Mouse (Mus musculus) left cerebral cortex, adult 8-10 months (tissue): ENCODE measurements around the gene Ripply1. TPM values are rescaled to one million over a fixed set of nuclear protein-coding genes. Genes with fewer than 3 reads are reported as not detected.
"Not testable (repeated sequence)": the region's sequence is repeated elsewhere in the genome, so short reads cannot be mapped to it uniquely, and the experiment has no call there.

Experiments
- DNase-seq, 2 experiments: peaks; one replicate each; pipeline ENCODE4 v3.0.0; 2022; ENCODE audit warnings: low spot score in 2 of 2
- total RNA-seq, 4 experiments: library from RNA; stranded (reverse); gene quantifications; 2 replicates each; pipeline ENCODE4 v1.2.4; 2022

Ripply1 gene
- total RNA-seq, 4 experiments from 2014 or later: not detected

DNA sequence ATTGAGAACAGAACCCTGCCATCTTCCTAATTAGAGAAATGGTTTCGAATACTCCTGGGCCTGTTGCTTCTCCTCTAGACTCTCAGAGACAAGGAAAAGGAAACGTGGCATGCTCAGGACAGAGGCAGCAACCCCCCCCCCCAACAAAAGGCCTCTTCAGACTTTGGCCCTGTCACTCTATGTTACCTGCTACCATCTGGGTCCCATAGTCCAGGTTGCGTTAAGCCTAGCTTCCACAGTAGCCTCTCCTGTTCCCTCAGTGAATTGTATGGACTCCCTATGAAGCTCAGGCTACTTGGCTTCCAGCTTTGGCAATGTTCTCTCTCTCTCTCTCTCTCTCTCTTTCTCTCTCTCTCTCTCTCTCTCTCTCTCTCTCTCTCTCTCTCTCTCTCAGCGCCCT is 590 bp downstream of the Ripply1 start:
- no peak for DNase-seq

DNA sequence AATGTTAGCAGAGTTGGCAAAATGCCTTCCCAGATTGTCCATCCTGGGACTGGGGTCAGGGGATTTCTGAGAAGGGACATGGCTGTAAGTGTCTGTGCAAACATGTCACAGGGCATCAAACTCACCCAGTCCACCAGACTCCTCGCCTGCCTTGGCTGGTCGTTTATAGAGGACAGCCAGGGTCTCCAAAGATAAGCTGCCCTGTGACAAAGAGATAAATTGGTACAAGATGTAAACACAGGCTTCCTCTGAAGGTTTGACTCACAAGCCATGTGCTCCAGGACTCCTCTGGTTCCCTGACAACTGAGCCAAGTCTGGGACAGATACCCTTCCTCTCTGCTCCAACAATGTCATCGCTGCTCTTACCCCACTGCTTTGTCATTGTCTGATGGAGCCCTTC is 1.2 kb downstream of the Ripply1 start:
- DNase-seq: no peak

DNA sequence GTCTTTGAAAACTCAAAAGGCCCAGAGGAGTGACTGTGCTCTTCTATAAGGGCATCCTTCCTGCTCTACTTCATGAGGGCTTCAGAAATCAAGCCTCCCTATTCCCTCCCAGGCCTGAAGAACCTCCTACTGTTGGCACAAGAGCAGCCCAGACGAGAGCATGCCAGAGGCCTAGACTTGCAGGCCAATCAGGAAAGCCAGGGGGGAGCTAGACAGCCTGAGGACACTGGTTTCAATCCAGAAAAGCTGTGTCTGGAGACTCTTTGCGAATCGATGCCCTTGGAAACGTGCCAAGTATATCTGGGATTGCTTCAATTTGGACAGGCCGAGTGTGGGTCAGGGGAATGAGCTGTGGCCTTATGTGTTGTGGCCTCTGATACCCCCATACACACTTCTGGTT is 2.8 kb downstream of the Ripply1 start:
- DNase-seq: no peak

DNA sequence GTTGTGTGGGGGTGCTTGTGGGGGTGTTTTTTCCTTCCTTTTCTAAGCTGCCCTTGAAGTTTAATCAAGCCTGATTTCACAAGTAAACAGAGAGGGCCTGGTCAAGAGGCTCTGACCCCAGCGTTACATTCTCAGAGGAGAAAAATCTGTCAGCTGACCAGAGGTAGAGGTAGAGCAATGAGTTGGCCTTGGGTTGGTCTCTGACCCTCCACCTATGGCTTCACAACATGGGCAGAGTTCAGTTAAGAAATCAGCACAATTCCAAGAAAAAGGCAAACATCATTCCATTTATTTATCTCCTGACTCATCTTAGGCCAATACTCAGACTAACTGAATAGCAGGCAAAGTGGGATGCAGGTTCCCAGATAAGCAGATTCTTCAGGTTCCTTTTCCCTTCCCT is 3.3 kb downstream of the Ripply1 start:
- no peak for DNase-seq

DNA sequence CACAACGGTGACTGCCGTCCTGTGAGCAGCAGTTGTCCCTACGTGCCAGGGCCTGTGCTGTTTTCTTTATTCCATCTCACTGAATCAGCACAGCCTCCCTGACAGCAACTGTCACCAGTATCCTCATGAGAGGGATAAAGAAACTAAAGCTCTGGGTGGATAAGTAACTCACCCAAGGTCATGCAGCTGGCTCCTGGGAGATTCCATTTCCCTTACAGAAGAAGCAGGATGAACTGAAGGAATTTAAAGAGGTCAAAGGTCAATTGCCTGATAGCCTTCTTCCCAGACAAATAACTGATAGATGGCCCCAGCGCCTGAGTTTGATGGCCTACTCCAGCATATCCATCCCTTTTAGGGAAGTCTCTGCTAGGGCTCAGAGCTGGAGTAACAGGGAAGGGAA is 4.8 kb downstream of the Ripply1 start:
- no peak for DNase-seq

DNA sequence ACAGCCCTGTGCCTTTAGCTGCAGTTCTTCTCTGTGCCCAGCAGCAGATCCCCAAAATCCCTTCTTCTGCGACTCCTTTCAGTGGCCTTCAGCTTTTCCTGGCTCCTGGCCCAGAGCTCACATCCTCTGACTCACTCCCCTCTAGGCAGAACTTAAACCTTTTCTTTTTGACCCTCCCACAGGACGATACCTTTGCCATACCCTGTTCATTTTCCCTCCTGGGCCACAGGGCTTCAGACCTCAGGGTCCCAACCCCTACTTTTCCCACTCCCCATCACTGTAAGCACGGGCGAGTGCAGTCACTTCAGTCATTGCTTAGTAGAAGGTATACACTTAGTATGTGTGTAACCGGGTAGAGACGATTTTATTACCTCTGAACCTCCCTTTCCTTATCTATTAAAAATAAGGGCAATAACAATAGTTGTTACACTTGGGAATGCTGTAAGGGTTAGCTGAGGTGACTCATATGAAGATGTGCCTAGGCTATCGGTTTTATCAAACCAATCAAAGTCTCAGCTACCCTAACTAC is 7.0 kb downstream of the Ripply1 start:
- no peak for DNase-seq

DNA sequence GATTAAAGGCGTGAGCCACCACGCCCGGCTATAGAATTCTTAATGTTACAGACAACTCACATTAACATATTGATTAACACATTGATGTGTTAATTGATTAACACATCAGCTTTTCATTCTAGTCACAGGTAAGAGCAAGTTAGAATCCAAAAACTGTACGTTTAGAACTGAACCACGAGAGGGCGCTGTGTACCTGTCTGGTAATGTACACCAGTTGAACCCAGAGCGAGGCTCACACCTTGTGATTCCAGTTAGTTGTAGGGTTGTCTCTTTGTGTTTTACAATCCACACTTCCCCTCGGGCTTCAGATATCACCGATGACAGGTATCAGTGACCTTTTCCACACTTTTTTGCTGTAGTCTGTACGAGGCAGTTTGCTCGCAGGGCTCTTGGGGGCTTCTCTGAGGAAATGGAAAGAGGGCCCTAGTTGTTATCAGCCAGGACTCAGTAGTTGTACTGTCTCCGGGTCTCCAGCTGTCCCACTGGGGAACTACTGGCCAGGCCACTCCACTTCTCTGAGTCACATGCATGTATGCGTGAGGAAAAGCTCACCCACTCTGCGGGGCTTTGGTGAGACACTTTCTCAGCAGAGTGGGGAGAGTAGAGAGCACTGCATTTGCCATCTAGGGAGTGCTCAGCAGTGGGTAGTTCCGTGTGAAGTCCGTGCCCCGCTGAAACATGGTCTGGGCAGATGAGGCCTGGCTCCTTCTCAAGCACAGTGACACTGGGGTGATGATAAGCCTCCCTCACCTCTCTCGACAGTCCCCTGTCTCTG is 7.7 kb downstream of the Ripply1 start:
- DNase-seq: peak in 1 of 2 experiments; percentile 3

DNA sequence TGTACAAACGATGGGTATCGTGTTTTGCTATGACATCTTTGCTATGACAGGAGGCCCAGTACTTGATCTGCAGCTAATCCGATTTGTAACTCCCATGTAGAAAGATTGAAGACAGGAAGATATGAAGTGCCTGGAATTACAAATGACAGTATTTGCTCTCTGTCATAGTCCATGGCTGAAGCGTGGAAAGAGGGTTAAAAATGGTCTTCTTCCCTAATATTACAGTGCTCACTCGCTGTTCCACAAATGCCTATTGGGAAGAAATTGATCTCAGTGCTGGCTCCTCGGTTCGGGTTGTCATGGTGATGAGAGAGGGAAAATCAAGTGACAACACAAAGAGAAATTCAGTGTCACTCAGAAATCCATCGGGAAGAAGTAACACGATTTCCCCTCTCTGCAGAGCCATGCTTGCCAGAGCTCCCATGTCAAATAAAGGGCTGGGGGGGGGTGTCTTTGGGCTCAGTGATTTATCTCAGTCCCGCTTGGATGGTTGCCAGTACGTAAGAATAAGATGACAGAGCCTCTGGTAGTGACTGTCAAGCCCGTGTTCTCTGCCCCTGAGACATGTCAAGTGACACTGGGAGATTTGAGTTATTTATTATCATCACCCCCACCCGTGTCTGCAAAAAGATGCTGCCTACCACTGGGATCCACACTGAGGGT is 12.0 kb downstream of the Ripply1 start:
- no peak for DNase-seq

DNA sequence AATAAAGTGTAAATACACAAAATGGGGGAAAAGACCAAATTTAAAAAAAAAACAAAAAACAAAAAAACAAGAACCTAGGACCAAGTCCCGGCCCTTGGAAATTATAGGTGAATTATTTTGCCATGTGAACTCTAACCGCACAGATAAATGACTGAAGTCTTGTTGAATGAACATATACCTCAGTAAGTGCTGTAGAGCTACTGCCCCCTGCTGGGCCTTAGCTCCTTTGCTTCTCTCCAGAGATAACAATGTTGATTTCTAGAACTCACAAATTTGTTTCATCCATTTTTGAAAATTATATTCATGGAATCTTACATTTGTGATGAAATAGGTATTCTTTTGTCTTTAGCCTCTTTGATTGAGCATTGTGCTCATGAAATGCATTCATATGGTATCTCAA is 19.6 kb downstream of the Ripply1 start:
- DNase-seq: no peak

DNA sequence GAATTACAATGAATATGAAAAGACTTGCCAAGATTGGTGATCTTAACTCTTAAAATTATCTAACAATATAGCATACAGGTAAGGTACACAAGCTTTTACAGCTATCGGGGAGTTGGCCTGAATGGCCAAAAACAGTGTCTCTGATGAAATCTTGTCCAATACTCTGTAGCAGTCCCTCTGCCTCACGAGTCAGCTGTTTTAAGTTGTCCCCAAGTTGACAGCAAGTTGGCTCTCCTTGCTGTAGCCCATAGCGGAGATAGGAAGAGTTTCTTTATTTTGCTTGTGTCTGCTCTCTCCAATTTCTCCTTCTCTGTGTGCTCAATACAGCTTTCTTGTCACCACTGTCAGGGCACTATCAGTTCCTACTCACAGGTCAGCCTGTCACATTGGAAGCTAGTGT is 23.5 kb downstream of the Ripply1 start:
- DNase-seq: not testable (repeated sequence)

DNA sequence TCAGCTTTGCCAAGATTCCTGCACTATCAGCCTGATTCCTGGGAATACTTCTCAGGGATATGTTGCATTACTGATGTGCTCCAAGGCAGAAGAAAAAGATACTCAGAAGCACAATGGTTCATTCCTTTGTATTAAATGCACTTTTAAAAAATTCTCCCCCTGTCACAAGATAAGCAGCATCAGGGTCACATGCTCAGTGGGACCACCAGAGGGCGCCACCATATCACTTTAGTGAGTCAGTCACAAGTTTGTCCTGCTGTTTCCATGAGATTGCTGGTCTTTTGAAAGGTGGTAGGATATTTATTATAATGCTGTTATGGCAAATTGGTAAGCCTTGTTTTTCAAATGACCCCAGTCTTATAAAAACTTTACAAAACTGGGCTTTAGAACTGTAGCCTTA is 30.3 kb downstream of the Ripply1 start:
- DNase-seq: no peak

DNA sequence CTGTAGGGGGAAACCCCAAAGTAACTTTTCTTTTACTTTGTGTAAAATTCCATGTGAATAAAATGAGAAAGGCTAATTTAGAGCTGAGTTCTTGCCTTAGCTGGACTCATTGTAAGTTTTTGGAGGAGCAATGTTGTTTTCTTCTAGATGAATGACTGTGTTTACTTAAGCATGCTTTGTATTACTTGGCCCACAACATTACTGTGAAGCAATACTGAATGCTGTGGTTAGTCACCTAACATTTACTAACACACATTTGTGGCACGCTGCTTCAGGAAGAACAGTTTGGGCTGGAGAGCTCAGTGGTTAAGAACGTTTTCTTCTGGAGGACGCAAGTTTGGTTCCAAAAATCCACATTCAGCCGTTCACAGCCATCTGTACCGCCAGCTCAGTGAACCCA is 45.1 kb downstream of the Ripply1 start:
- no peak for DNase-seq

DNA sequence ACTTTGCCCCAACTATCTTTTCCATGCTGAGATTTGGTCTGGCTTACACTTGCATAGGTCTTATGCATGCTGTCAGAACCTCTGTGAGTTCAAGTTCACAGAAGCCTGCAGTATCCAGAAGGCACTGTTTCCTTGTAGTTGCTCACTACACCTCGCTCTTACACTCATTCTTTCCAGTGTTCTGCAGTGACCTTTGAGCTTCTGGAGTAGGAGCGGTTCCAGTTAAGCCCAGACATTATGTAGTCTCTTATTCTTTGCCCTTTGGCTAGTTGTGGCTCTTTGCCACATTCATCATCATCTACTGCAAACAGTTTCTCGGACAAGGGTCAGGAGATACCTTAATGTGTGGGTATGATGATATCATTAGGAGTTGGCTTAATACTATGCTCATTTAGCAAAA is 51.6 kb downstream of the Ripply1 start:
- no peak for DNase-seq

Other genes with a start within 250 kb of the Ripply1 start
- 10 to 100 TPM; 13.0 to 15.5 (median 14.4) TPM for gene Rnf128, start 219.0 kb downstream of the Ripply1 start, total RNA-seq
- 1 to 10 TPM; 3.1 to 5.6 (median 4.1) TPM for gene Tbc1d8b, start 97.4 kb downstream of the Ripply1 start, total RNA-seq
- gene Gm15013, start 67.9 kb downstream of the Ripply1 start, total RNA-seq: not detected
- gene Cldn2, start 18.5 kb upstream of the Ripply1 start, total RNA-seq: 1 to 10 TPM in 1 of 4 experiments, under 1 TPM in 3; 0.20 to 2.2 (median 0.34) TPM
- 1 to 10 TPM; 3.0 to 6.5 (median 4.2) TPM for gene Morc4, start 89.3 kb upstream of the Ripply1 start, total RNA-seq
- 10 to 100 TPM in 1 of 4 experiments, 1 to 10 TPM in 3; 7.1 to 14.5 (median 8.9) TPM for gene Rbm41, start 216.2 kb upstream of the Ripply1 start, total RNA-seq